Mouse (Mus musculus) CD4-positive naive resting alpha-beta T cell, adult 76 days (primary cell): ENCODE data around the gene Cyb561d2. TPM values are rescaled to one million over a fixed set of nuclear protein-coding genes. Genes with fewer than 3 reads are reported as not detected.

Source experiments
- total RNA-seq: library from RNA; stranded (reverse); gene quantifications from one replicate; pipeline ENCODE4 v1.2.4, GENCODE M21; 2023

Cyb561d2 gene
- total RNA-seq, result 16.0 TPM

GRCm38 (mm10) chr9:107541474-107542351 lies at the start of gene Cyb561d2, which contains the start of gene Nprl2:
Gene Cyb561d2, minus strand, starts transcription at chr9:107542193.
Gene Nprl2, plus strand, starts transcription at chr9:107542226.

DNA sequence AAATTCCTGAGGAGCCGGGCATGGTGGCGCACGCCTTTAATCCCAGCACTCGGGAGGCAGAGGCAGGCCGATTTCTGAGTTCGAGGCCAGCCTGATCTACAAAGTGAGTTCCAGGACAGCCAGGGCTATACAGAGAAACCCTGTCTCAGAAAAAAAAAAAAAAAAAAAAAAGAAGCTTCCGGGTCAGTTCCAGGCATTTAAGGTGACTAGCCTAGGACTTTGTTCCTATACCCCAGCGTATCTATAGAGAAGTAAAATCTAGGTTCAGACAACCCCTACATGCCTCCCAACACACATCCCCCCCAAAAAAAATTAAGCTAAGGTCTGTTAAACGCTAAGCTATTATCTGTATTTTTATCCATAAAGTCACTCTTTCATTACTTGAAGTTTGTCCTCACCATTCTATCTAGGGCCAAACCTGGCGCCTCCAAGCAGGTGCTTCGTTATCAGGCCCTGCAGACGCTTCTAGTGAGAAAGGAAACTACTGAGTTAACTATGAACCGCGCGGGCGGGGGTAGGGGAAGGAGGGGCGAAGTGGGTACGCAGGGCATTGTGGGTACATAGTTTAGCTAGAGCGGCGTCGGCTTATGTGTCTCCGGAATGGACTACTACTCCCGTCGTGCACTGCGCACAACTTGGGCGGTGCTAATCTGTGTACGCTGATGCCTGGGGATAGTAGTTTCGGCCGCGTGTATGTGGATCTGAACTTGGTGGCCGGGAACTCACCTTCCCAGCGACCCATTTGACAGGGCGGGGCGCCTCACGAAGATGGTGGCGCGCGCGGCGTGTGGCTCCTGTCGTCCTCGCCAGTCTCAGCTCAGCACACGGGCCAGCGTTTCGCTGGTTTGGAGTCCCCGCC lies 45.2 kb upstream of the Cyb561d2 start, which contains the start of gene Ifrd2:
Ifrd2 (plus strand) TSS at position 669 of the 859 bp plus-strand sequence.

DNA sequence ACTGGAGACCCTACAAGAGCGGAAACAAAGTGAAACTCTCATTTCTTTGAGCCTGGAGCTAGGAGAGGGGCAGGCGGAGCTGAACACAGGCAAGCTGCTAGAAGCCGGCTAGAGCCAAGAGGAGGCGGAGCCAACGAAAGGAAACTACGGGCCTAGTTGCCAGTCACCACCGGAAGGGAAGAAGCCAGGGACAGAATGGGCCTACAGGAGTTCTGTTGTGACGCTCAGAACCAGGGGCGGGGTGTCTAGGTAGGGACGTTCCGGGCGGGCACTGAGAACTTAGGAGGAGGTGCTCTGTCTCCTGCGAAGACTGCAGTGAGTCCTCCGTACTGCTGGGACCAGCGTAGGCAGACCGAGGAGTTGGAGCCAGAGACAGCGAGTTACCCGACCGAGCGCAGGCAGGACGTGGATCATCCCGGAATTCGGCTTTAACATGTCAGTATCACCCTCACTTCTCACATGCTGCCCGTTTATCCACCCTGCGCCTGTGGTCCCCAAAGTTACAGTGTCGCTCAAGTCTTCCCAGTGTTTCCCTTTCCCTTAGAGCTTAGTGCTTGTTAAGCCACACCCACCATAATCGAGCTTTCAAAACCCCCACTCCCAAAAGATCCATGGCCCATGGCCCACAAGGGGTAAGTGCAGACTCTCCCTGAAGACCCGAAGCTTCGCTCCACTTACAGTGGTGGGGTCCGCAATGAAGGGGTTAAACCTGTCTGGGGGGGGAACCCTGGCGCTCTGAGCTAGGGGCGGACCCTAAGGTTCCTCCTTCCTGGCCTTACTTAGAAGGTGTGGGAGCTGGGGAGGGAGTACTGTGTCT lies 38.7 kb upstream of the Cyb561d2 start, which contains the start of gene Hyal3:
Hyal3 (plus strand) TSS at position 318 of the 817 bp plus-strand sequence.

GRCm38 (mm10) chr9:107578587-107578986 lies 36.6 kb upstream of the Cyb561d2 start, which contains the start of gene Naa80:
Gene Naa80, plus strand, starts transcription at chr9:107578887.

DNA sequence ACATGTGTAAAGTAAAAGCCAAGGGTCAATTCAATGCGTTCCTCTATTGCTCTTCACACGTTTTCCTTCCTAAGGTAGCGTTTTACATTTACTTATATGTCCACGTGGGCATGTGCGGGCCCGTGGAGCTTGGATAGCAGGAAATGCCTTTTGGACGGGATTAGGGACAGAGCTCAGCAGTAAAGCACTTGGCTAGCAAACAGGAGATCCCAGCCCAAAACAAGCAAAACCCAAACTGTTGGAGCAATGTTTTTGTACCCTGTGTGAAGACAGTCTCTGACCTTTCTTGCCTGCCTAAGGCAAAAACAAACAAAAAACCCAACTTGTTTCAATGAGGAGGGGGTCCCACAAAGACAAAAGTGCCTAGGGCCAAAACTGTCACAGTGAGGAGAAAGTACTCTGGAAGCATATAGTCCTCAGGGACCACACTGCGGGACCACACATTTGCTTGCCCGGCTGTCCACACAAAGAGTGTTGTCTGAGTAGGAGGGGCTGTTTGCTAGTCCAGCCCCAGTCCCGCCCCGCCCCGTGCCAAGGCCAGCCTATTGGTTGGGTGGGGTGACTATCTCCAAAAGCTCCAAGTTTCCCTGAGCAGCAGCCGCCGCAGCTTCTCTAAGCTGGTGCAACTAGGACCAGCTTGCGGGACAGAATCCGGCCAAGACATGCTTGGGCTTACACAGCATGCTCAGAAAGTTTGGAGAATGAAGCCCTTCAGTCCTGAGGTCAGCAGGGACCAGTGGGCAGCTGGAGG lies 34.5 kb upstream of the Cyb561d2 start, which contains the start of gene Hyal1:
Hyal1 (plus strand) TSS at position 571 of the 751 bp plus-strand sequence.

DNA sequence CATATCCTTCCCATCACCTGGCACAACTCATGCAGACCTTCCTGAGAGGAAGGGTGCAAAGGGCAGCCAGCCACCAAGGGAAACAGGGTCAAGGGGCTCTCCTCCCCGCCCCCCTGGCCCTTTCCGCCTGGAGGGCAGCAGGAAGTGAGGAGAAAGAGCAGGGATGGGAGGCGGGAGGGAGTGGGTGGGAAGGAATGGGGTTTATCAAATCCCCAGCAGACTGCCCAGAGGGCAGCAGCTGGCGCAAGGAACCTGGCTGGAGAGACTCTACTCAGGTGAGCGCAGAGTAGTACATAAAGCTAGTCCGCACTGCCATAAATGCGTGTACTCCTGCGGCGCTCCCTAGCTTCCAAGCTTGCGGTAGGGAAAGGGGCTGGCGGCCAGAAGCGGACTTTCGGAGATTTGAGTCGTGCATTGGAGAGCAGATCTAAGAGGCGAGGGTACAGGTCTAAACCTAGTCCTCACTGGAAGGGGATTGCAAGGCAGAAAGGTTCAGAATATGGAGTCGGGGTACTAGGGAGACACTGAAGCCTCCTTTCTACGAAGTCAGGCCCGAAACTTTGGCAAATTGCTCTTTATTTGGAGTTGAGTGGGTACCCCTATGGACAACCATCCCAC lies 25.8 kb upstream of the Cyb561d2 start, which contains the start of gene Hyal2:
Hyal2 (plus strand) TSS at position 244 of the 618 bp plus-strand sequence.

GRCm38 (mm10) chr9:107563029-107563581 lies 21.1 kb upstream of the Cyb561d2 start, which contains the start of gene Tusc2:
Gene Tusc2, plus strand, starts transcription at chr9:107563255.

DNA sequence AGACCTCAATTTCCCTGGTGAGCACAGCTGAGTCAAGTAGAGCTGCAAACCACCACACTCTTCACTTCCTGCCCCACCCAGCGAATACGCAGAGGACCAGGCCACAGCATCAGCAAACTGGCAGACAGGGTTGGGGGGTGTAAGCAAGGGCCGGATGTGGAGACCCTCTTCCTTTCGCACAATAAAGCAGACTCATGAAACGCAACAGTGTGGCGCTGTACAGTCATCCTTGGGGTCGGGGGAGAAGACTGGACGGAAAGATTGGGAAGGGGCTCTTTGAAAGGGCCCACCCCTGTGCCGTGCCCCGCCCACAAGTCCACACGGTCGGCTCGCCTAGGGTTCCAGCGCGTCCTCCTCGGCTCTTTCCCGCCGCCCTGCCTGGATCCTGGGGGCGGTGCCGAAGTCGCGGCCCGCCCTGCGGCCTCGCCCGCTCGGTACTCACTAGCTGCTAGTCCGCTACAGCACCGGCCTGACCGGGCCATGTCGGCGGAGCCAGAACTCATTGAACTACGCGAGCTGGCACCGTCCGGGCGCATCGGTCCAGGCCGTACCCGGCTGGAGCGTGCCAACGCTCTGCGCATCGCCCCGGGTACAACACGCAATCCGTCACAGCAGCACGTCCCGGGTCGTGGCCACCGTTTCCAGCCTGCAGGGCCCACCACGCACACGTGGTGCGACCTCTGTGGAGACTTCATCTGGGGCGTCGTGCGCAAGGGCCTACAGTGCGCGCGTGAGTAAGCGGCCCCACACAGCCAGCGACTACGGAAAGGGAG lies 9.3 kb upstream of the Cyb561d2 start, which contains the start of gene Rassf1:
Rassf1 (plus strand) TSS at position 439 of the 773 bp plus-strand sequence.

DNA sequence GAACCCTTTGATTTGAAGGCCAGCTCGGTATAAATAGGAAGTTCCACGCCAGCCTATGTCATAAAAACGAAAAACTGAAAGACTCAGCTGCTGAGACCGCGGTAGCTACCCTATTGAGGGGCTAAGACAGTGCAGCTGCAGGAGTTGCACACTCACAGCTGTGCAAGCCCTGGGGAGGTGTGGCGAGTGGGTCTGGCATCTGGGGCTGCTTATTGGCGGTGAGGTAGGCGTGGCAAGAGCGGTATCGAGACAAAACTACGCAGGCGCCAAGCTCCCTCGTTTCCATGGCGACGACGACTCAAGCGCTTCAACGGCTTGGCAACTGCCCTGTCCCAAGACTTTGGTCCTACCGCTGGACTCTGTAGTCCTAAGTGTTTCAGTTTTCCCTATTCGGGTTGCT lies 5.0 kb upstream of the Cyb561d2 start, which contains the start of gene Zmynd10:
Zmynd10 (plus strand) TSS at position 273 of the 400 bp plus-strand sequence.

GRCm38 (mm10) chr9:107533791-107534407 lies 8.1 kb downstream of the Cyb561d2 start, which contains the start of gene Tmem115:
Gene Tmem115, plus strand, starts transcription at chr9:107533945.

Other genes starting within 250 kb of the Cyb561d2 start
- gene Cish, start 246.2 kb downstream of the Cyb561d2 start, total RNA-seq, result 22.7 TPM
- gene Hemk1, start 203.8 kb downstream of the Cyb561d2 start, total RNA-seq, result 7.8 TPM
- 0.41 TPM for gene 6430571L13Rik, start 201.6 kb downstream of the Cyb561d2 start, total RNA-seq
- 0.70 TPM for gene Cacna2d2, start 142.6 kb downstream of the Cyb561d2 start, total RNA-seq
- gene Tmem115, start 8.2 kb downstream of the Cyb561d2 start, total RNA-seq, result 24.4 TPM
- gene Nprl2, start within 50 bp of the Cyb561d2 start, total RNA-seq, result 18.9 TPM
- gene Zmynd10, start 5.1 kb upstream of the Cyb561d2 start, total RNA-seq, result 1.2 TPM
- 74.0 TPM for gene Rassf1, start 9.4 kb upstream of the Cyb561d2 start, total RNA-seq
- 13.3 TPM for gene Tusc2, start 21.1 kb upstream of the Cyb561d2 start, total RNA-seq
- gene Hyal2, start 25.8 kb upstream of the Cyb561d2 start, total RNA-seq, result 2.3 TPM
- gene Hyal1, start 34.7 kb upstream of the Cyb561d2 start, total RNA-seq, result 2.1 TPM
- 9.5 TPM for gene Naa80, start 36.7 kb upstream of the Cyb561d2 start, total RNA-seq
- gene Hyal3, start 38.6 kb upstream of the Cyb561d2 start, total RNA-seq, result 1.3 TPM
- gene Ifrd2, start 45.4 kb upstream of the Cyb561d2 start, total RNA-seq, result 19.8 TPM
- gene Sema3b, start 67.0 kb upstream of the Cyb561d2 start, total RNA-seq, result 0.15 TPM
- 430 TPM for gene Gnai2, start 93.2 kb upstream of the Cyb561d2 start, total RNA-seq
- not detected for gene Slc38a3, start 127.3 kb upstream of the Cyb561d2 start, total RNA-seq
- gene Gnat1, start 137.5 kb upstream of the Cyb561d2 start, total RNA-seq, result 2.1 TPM
- gene Sema3f, start 168.3 kb upstream of the Cyb561d2 start, total RNA-seq, result 1.3 TPM
- 249 TPM for gene Rbm5, start 228.8 kb upstream of the Cyb561d2 start, total RNA-seq